7 mouse cellular contexts compared by ENCODE assay signal in genomic region chr8:122282035-122282358, GRCm38 (mm10). TPM values are rescaled to one million over a fixed set of nuclear protein-coding genes. Genes with fewer than 3 reads are reported as not detected.
DNase-seq lines count a peak whose midpoint lies in the region; ATAC-seq and TF ChIP-seq lines count a peak whose summit lies in the region.

Gene Zfpm1, plus strand, starts transcription at chr8:122282141.

- peaks cover 18% of the 10 kb centered on the region; the same call in 1 of the 2 replicates for H3K4me1 ChIP-seq in spleen, adult 2 months (ENCODE audit: control insufficient read depth, insufficient read depth, insufficient read length)
- peaks cover 13% of the 10 kb centered on the region; the same call in 1 of the 2 replicates for H3K4me1 ChIP-seq in embryonic fibroblast, embryonic 13.5 days (ENCODE audit: control insufficient read depth, insufficient read depth, low read length)
- H3K4me1 ChIP-seq in hindbrain, embryonic 13.5 days (replicated peaks) = peaks cover 55% of the 10 kb centered on the region

- no peak for DNase-seq in spleen, adult 2 months (ENCODE audit: low read depth in 1 of 2, low spot score in 2 of 2)
- no peak for DNase-seq in spleen, adult 12 weeks (ENCODE audit: low spot score)
- no peak for DNase-seq in kidney, postnatal 36 days

- peak within 1 kb of the TSS; percentile 86 for H3K9ac ChIP-seq in hindbrain, embryonic 13.5 days

- no peaks in the 10 kb centered on the region for H3K9me3 ChIP-seq in hindbrain, embryonic 13.5 days

- H3K27ac ChIP-seq in spleen, adult 2 months (ENCODE audit: insufficient read depth, low read length) = peak within 1 kb of the TSS; percentile 82
- H3K27ac ChIP-seq in embryonic fibroblast, embryonic 13.5 days (ENCODE audit: insufficient read depth, low read length) = peak within 1 kb of the TSS; percentile 55
- H3K27ac ChIP-seq in hindbrain, embryonic 13.5 days = peak within 1 kb of the TSS; percentile 75
- peak within 1 kb of the TSS; percentile 53 for H3K27ac ChIP-seq in macrophage

- H3K4me2 ChIP-seq in hindbrain, embryonic 13.5 days = peak within 1 kb of the TSS; percentile 90

- 8% methylated on average over 58 of the region's 60 CpGs for WGBS in spleen, adult 2 months
- 0% methylated on average over 36 of the region's 60 CpGs for WGBS in hindbrain, embryonic 13.5 days
- WGBS in macrophage (ENCODE audit: missing documents) = 0% methylated on average over 40 of the region's 60 CpGs

- no peak for TF ChIP-seq CTCF in spleen, adult 2 months (IDR thresholded peaks at IDR 0.05; ENCODE audit: extremely low read depth, insufficient read depth, insufficient read length, insufficient replicate concordance)
- TF ChIP-seq CTCF in embryonic fibroblast, embryonic 13.5 days (IDR thresholded peaks at IDR 0.05; ENCODE audit: borderline replicate concordance, insufficient read depth, low read length) = no peak

- no peaks in the 10 kb centered on the region for H3K27me3 ChIP-seq in spleen, adult 2 months (ENCODE audit: control insufficient read depth, insufficient read depth, low read length)
- H3K27me3 ChIP-seq in hindbrain, embryonic 13.5 days = peaks cover 34% of the 10 kb centered on the region

- H3K79me2 ChIP-seq in macrophage (ENCODE audit: inconsistent target) = no peaks in the 10 kb centered on the region

- no peak for TF ChIP-seq POLR2A in spleen, adult 2 months (IDR thresholded peaks at IDR 0.05; ENCODE audit: low read depth, low read length)
- TF ChIP-seq POLR2A in embryonic fibroblast, embryonic 13.5 days (IDR thresholded peaks at IDR 0.05; ENCODE audit: low read depth, low read length) = peak; percentile 56; the same call in 1 of the 2 replicates

- no peak for ATAC-seq in hindbrain, embryonic 13.5 days (ENCODE audit: low FRiP score)
- ATAC-seq in CD4-positive, CD25-positive, alpha-beta regulatory T cell, adult 4 months = no peak

- no peaks in the 10 kb centered on the region for H3K36me3 ChIP-seq in spleen, adult 2 months (ENCODE audit: control insufficient read depth, insufficient read depth, low read length)
- H3K36me3 ChIP-seq in hindbrain, embryonic 13.5 days = no peaks in the 10 kb centered on the region
- H3K36me3 ChIP-seq in macrophage (ENCODE audit: inconsistent target) = no peaks in the 10 kb centered on the region

- H3K4me3 ChIP-seq in spleen, adult 2 months (ENCODE audit: extremely low read depth, insufficient read depth, insufficient read length) = peak within 1 kb of the TSS; percentile 66
- H3K4me3 ChIP-seq in embryonic fibroblast, embryonic 13.5 days (ENCODE audit: insufficient read depth, low read length) = peak within 1 kb of the TSS; percentile 61
- peak within 1 kb of the TSS; percentile 68 for H3K4me3 ChIP-seq in hindbrain, embryonic 13.5 days
- H3K4me3 ChIP-seq in macrophage (ENCODE audit: inconsistent target) = peak within 1 kb of the TSS; percentile 29

RNA-seq across cellular contexts. Expression of gene Zfpm1, which starts in this region (rescaled TPM):
- polyA plus RNA-seq in spleen, adult 2 months (2012; rRNA removed) = 73.3 and 113 TPM in 2 replicates
- polyA plus RNA-seq in embryonic fibroblast, embryonic 13.5 days (2011; ENCODE audit: insufficient read length, low read depth, missing spikeins) = 10.3 and 12.6 TPM in 2 replicates
- polyA plus RNA-seq in hindbrain, embryonic 13.5 days (2015; fragmentation: Nextera tagmentation; extraction: Ambion mirVana) = 1.4 and 1.5 TPM in 2 replicates
- 1 to 10 TPM in 24 of 26 experiments, under 1 TPM in 1, not detected in 1; 0.81 to 6.1 (median 2.1) TPM for total RNA-seq in macrophage (2018; cell fraction: chromatin; rRNA removed)
- 1 to 10 TPM; 1.3 to 3.4 (median 2.5) TPM for total RNA-seq in macrophage (2018; cell fraction: cytosol; rRNA removed)
- 1 to 10 TPM in 25 of 26 experiments, under 1 TPM in 1; 0.32 to 10.0 (median 2.8) TPM for total RNA-seq in macrophage (2018; cell fraction: nucleus; rRNA removed)
- polyA plus RNA-seq in macrophage (2018) = 2.0 to 3.6 TPM (median 2.3 TPM) in 3 replicates
- polyA plus RNA-seq in CD4-positive, CD25-positive, alpha-beta regulatory T cell, adult 4 months (2017; shearing (Covaris generic)) = under 1 TPM; 0.46 to 0.82 TPM
